Mouse (Mus musculus): Measurements from ENCODE around the gene Lrp2. TPM values are rescaled to one million over a fixed set of nuclear protein-coding genes. Genes with fewer than 3 reads are reported as not detected.

Gene Lrp2
- not detected in 2 replicates for polyA plus RNA-seq (2016; fragmentation: Nextera tagmentation; extraction: Ambion mirVana)

GRCm38 (mm10) chr2:69585886-69586398 is at the start of gene Lrp2:
Gene Lrp2 (minus strand): TSS chr2:69586065.
- Histone ChIP-seq H3K27ac (no peak within 1 kb of the TSS), H3K36me3 (no peaks in the 10 kb centered on the region), H3K4me3 (replicated peaks) (peak within 1 kb of the TSS; percentile 61), H3K9ac (replicated peaks) (0 out of 2 replicates have a peak within 1 kb of the TSS, but pooled peaks have one; percentile 31), H3K4me2 (peak within 1 kb of the TSS; percentile 99), H3K4me1 (replicated peaks) (peaks cover 30% of the 10 kb centered on the region), H3K9me3 (no peaks in the 10 kb centered on the region), H3K27me3 (peaks cover 80% of the 10 kb centered on the region)
- WGBS, result under 1% methylated on average over 45 of the region's 45 CpGs
- ATAC-seq (ENCODE audit: insufficient number of reproducible peaks, insufficient read depth, low FRiP score, low TSS enrichment, low read depth), result peak; percentile 85

GRCm38 (mm10) chr2:69635064-69635701 is 49.3 kb upstream of the Lrp2 start:
- 12% methylated on average over 11 of the region's 11 CpGs for WGBS

GRCm38 (mm10) chr2:69631449-69631848 is 45.6 kb upstream of the Lrp2 start:
- ATAC-seq (ENCODE audit: insufficient number of reproducible peaks, insufficient read depth, low FRiP score, low TSS enrichment, low read depth), result no peak
- no peak overlapping the region for H3K27ac ChIP-seq
- H3K36me3 ChIP-seq, result no peaks in the 10 kb centered on the region
- H3K9me3 ChIP-seq, result no peaks in the 10 kb centered on the region
- no peaks in the 10 kb centered on the region; the same call in 1 of the 2 replicates for H3K27me3 ChIP-seq
- H3K9ac ChIP-seq (replicated peaks), result no peak overlapping the region
- 86% methylated on average over 2 of the region's 2 CpGs for WGBS
- H3K4me2 ChIP-seq, result no peak overlapping the region
- no peak overlapping the region for H3K4me3 ChIP-seq (replicated peaks)
- no peaks in the 10 kb centered on the region for H3K4me1 ChIP-seq (replicated peaks)

More at GRCm38 (mm10) chr2:69635064-69635701, 49.3 kb upstream of the Lrp2 start:
- 0 out of 2 replicates have a peak, but pooled peaks have one; percentile 52 for ATAC-seq (ENCODE audit: insufficient number of reproducible peaks, insufficient read depth, low FRiP score, low TSS enrichment, low read depth)
- no peak overlapping the region; the same call in 1 of the 2 replicates for H3K9ac ChIP-seq (replicated peaks)
- no peaks in the 10 kb centered on the region for H3K36me3 ChIP-seq
- H3K4me1 ChIP-seq (replicated peaks), result peaks cover 3% of the 10 kb centered on the region; the same call in 1 of the 2 replicates
- H3K4me3 ChIP-seq (replicated peaks), result peak overlapping the region; percentile 40
- peak overlapping the region; percentile 49 for H3K4me2 ChIP-seq
- H3K27ac ChIP-seq, result no peak overlapping the region
- H3K27me3 ChIP-seq, result no peaks in the 10 kb centered on the region; the same call in 1 of the 2 replicates
- H3K9me3 ChIP-seq, result no peaks in the 10 kb centered on the region

- Histone ChIP-seq H3K4me3 (replicated peaks) (no peak overlapping the region), H3K4me1 (replicated peaks) (no peaks in the 10 kb centered on the region), H3K9ac (replicated peaks) (no peak overlapping the region), H3K9me3 (no peaks in the 10 kb centered on the region), H3K27me3 (no peaks in the 10 kb centered on the region; the same call in 1 of the 2 replicates), H3K27ac (no peak overlapping the region), H3K36me3 (no peaks in the 10 kb centered on the region), H3K4me2 (no peak overlapping the region)
- no peak for ATAC-seq (ENCODE audit: insufficient number of reproducible peaks, insufficient read depth, low FRiP score, low TSS enrichment, low read depth)
- WGBS, result 90% methylated on average over 5 of the region's 5 CpGs
Measured at GRCm38 (mm10) chr2:69630792-69631191, 44.9 kb upstream of the Lrp2 start.

- no peak overlapping the region for H3K27ac ChIP-seq
- H3K9me3 ChIP-seq, result no peaks in the 10 kb centered on the region
- H3K4me2 ChIP-seq, result no peak overlapping the region
- 88% methylated on average over 6 of the region's 6 CpGs for WGBS
- no peaks in the 10 kb centered on the region; the same call in 1 of the 2 replicates for H3K27me3 ChIP-seq
- H3K4me1 ChIP-seq (replicated peaks), result no peaks in the 10 kb centered on the region
- H3K36me3 ChIP-seq, result no peaks in the 10 kb centered on the region
- no peak overlapping the region for H3K9ac ChIP-seq (replicated peaks)
- ATAC-seq (ENCODE audit: insufficient number of reproducible peaks, insufficient read depth, low FRiP score, low TSS enrichment, low read depth), result no peak
- H3K4me3 ChIP-seq (replicated peaks), result no peak overlapping the region
Measured at GRCm38 (mm10) chr2:69629914-69630313, 44.0 kb upstream of the Lrp2 start.

GRCm38 (mm10) chr2:69629215-69629614 is 43.4 kb upstream of the Lrp2 start:
- no peak overlapping the region for H3K9ac ChIP-seq (replicated peaks)
- 66% methylated on average over 17 of the region's 17 CpGs for WGBS
- ATAC-seq (ENCODE audit: insufficient number of reproducible peaks, insufficient read depth, low FRiP score, low TSS enrichment, low read depth), result no peak
- no peaks in the 10 kb centered on the region for H3K36me3 ChIP-seq
- no peaks in the 10 kb centered on the region; the same call in 1 of the 2 replicates for H3K27me3 ChIP-seq
- H3K9me3 ChIP-seq, result no peaks in the 10 kb centered on the region
- no peak overlapping the region for H3K27ac ChIP-seq
- no peaks in the 10 kb centered on the region for H3K4me1 ChIP-seq (replicated peaks)
- H3K4me3 ChIP-seq (replicated peaks), result no peak overlapping the region
- no peak overlapping the region for H3K4me2 ChIP-seq

- no peaks in the 10 kb centered on the region for H3K4me1 ChIP-seq (replicated peaks)
- no peaks in the 10 kb centered on the region for H3K9me3 ChIP-seq
- H3K4me3 ChIP-seq (replicated peaks), result no peak overlapping the region
- no peak for ATAC-seq (ENCODE audit: insufficient number of reproducible peaks, insufficient read depth, low FRiP score, low TSS enrichment, low read depth)
- H3K27me3 ChIP-seq, result no peaks in the 10 kb centered on the region
- H3K27ac ChIP-seq, result no peak overlapping the region
- no peak overlapping the region for H3K4me2 ChIP-seq
- no peaks in the 10 kb centered on the region for H3K36me3 ChIP-seq
- H3K9ac ChIP-seq (replicated peaks), result no peak overlapping the region
Measured at GRCm38 (mm10) chr2:69619286-69619685, 33.4 kb upstream of the Lrp2 start.

- Histone ChIP-seq H3K4me1 (replicated peaks) (no peaks in the 10 kb centered on the region), H3K27ac (no peak overlapping the region), H3K9ac (replicated peaks) (no peak overlapping the region), H3K4me2 (no peak overlapping the region), H3K9me3 (no peaks in the 10 kb centered on the region), H3K36me3 (no peaks in the 10 kb centered on the region), H3K27me3 (no peaks in the 10 kb centered on the region), H3K4me3 (replicated peaks) (no peak overlapping the region)
- ATAC-seq (ENCODE audit: insufficient number of reproducible peaks, insufficient read depth, low FRiP score, low TSS enrichment, low read depth), result no peak
Measured at GRCm38 (mm10) chr2:69618336-69618735, 32.5 kb upstream of the Lrp2 start.

GRCm38 (mm10) chr2:69613237-69613636 is 27.4 kb upstream of the Lrp2 start:
- Histone ChIP-seq H3K9me3 (no peaks in the 10 kb centered on the region), H3K4me2 (no peak overlapping the region), H3K4me1 (replicated peaks) (peaks cover 5% of the 10 kb centered on the region), H3K9ac (replicated peaks) (no peak overlapping the region), H3K27me3 (peaks cover 8% of the 10 kb centered on the region; the same call in 1 of the 2 replicates), H3K27ac (no peak overlapping the region), H3K4me3 (replicated peaks) (no peak overlapping the region), H3K36me3 (no peaks in the 10 kb centered on the region)
- 82% methylated on average over 4 of the region's 4 CpGs for WGBS
- no peak for ATAC-seq (ENCODE audit: insufficient number of reproducible peaks, insufficient read depth, low FRiP score, low TSS enrichment, low read depth)

GRCm38 (mm10) chr2:69612716-69613115 is 26.9 kb upstream of the Lrp2 start:
- Histone ChIP-seq H3K27ac (no peak overlapping the region), H3K27me3 (peaks cover 8% of the 10 kb centered on the region; the same call in 1 of the 2 replicates), H3K4me3 (replicated peaks) (no peak overlapping the region), H3K4me1 (replicated peaks) (peaks cover 5% of the 10 kb centered on the region), H3K4me2 (peak overlapping the region; percentile 39; the same call in 1 of the 2 replicates), H3K9me3 (no peaks in the 10 kb centered on the region), H3K36me3 (no peaks in the 10 kb centered on the region), H3K9ac (replicated peaks) (no peak overlapping the region)
- 29% methylated on average over 9 of the region's 9 CpGs for WGBS
- no peak for ATAC-seq (ENCODE audit: insufficient number of reproducible peaks, insufficient read depth, low FRiP score, low TSS enrichment, low read depth)

GRCm38 (mm10) chr2:69612237-69612636 is 26.4 kb upstream of the Lrp2 start:
- no peak for ATAC-seq (ENCODE audit: insufficient number of reproducible peaks, insufficient read depth, low FRiP score, low TSS enrichment, low read depth)
- no peaks in the 10 kb centered on the region for H3K9me3 ChIP-seq
- H3K36me3 ChIP-seq, result no peaks in the 10 kb centered on the region
- H3K27ac ChIP-seq, result no peak overlapping the region
- peaks cover 8% of the 10 kb centered on the region; the same call in 1 of the 2 replicates for H3K27me3 ChIP-seq
- 0 out of 2 replicates have a peak overlapping the region, but pooled peaks have one; percentile 18 for H3K9ac ChIP-seq (replicated peaks)
- peak overlapping the region; percentile 39 for H3K4me2 ChIP-seq
- 7% methylated on average over 10 of the region's 10 CpGs for WGBS
- no peak overlapping the region for H3K4me3 ChIP-seq (replicated peaks)
- H3K4me1 ChIP-seq (replicated peaks), result peaks cover 5% of the 10 kb centered on the region
